Mouse (Mus musculus) spleen, postnatal 36 days (tissue): ENCODE measurements around the gene Cd300lf.

Experiments used
- DNase-seq, 2 experiments: peaks; one replicate each; pipeline ENCODE4 v3.0.0; 2022; ENCODE audit warnings: low spot score in 2 of 2, mixed read lengths in 1 of 2

The Cd300lf gene

GRCm38 (mm10) chr11:115160883-115161577, 27.2 kb upstream of the Cd300lf start:
- peak; percentile 72 to 82 for DNase-seq

- peak; percentile 62 for DNase-seq
These were observed 26.4 kb upstream of the Cd300lf start for GRCm38 (mm10) chr11:115160016-115160797.

GRCm38 (mm10) chr11:115157933-115158719, 24.3 kb upstream of the Cd300lf start:
- peak; percentile 82 to 83 for DNase-seq

GRCm38 (mm10) chr11:115155053-115155634, 21.4 kb upstream of the Cd300lf start:
- DNase-seq, result peak; percentile 45 to 53

GRCm38 (mm10) chr11:115153699-115154292, 20.0 kb upstream of the Cd300lf start:
- peak; percentile 89 to 90 for DNase-seq

GRCm38 (mm10) chr11:115153088-115153487, 19.3 kb upstream of the Cd300lf start:
- no peak for DNase-seq

GRCm38 (mm10) chr11:115151755-115152429, 18.1 kb upstream of the Cd300lf start:
- no peak for DNase-seq

GRCm38 (mm10) chr11:115150741-115151254, 17.0 kb upstream of the Cd300lf start:
- no peak for DNase-seq

- DNase-seq, result no peak
These were observed 14.0 kb upstream of the Cd300lf start for GRCm38 (mm10) chr11:115147813-115148212.

GRCm38 (mm10) chr11:115141970-115142369, 8.2 kb upstream of the Cd300lf start:
- DNase-seq, result peak in 1 of 2 experiments; percentile 18

GRCm38 (mm10) chr11:115138597-115139262, 4.9 kb upstream of the Cd300lf start:
- DNase-seq, result peak; percentile 40 to 48

- no peak for DNase-seq
These were observed 1.9 kb downstream of the Cd300lf start for GRCm38 (mm10) chr11:115131768-115132381.

GRCm38 (mm10) chr11:115129508-115130126, 4.2 kb downstream of the Cd300lf start:
- no peak for DNase-seq

- no peak for DNase-seq
These were observed 5.3 kb downstream of the Cd300lf start for GRCm38 (mm10) chr11:115128483-115128882.

GRCm38 (mm10) chr11:115119409-115119808, 14.4 kb downstream of the Cd300lf start:
- peak in 1 of 2 experiments; percentile 23 for DNase-seq

- DNase-seq, result no peak
These were observed 21.6 kb downstream of the Cd300lf start for GRCm38 (mm10) chr11:115112196-115112595.

- DNase-seq, result no peak
These were observed 23.5 kb downstream of the Cd300lf start for GRCm38 (mm10) chr11:115110271-115110670.

GRCm38 (mm10) chr11:115108176-115108575, 25.6 kb downstream of the Cd300lf start:
- DNase-seq, result no peak

- no peak for DNase-seq
These were observed 26.3 kb downstream of the Cd300lf start for GRCm38 (mm10) chr11:115107403-115107916.
